Comparison of ENCODE assay signal across 9 mouse cellular contexts in genomic region chr11:121649900-121650299, GRCm38 (mm10). TPM values are rescaled to one million over a fixed set of nuclear protein-coding genes. Genes with fewer than 3 reads are reported as not detected.
A peak's percentile ranks its signal among the peaks of the same experiment; 100 is the strongest.
DNase-seq lines count a peak whose midpoint lies in the region; ATAC-seq and TF ChIP-seq lines count a peak whose summit lies in the region.
"Had no signal": no experiment of that assay in that cellular context is flagged by ENCODE, and none has a peak within 500 bp of the region (broad histone marks: within the 10 kb centered on the region; RNA-seq: fewer than 3 reads in every experiment).

No protein-coding gene starts in this region.

- no peaks in the 10 kb centered on the region for H3K27me3 ChIP-seq in kidney, embryonic 16.5 days (ENCODE audit: insufficient read depth, low read length)
- H3K27me3 ChIP-seq: embryonic facial prominence, embryonic 15.5 days had no signal

- peak; percentile 59 for TF ChIP-seq CTCF in layer of hippocampus, adult 2 months (conservative IDR thresholded peaks at IDR 0.05)

- peaks cover 9% of the 10 kb centered on the region; the same call in 1 of the 2 replicates for H3K36me3 ChIP-seq in kidney, embryonic 16.5 days (ENCODE audit: insufficient read depth, low read length)

- no peak overlapping the region for H3K27ac ChIP-seq in kidney, embryonic 16.5 days (ENCODE audit: low read length)
- peak overlapping the region; percentile 33; the same call in 1 of the 2 replicates for H3K27ac ChIP-seq in layer of hippocampus, adult 2 months
- H3K27ac ChIP-seq: embryonic facial prominence, embryonic 15.5 days had no signal

- H3K4me3 ChIP-seq in kidney, embryonic 16.5 days (ENCODE audit: low read length) = no peak overlapping the region
- H3K4me3 ChIP-seq in layer of hippocampus, adult 2 months = no peak overlapping the region
- H3K4me3 ChIP-seq: embryonic facial prominence, embryonic 15.5 days had no signal

- WGBS in kidney, embryonic 16.5 days = 67% methylated on average over 10 of the region's 10 CpGs

- H3K4me1 ChIP-seq in kidney, embryonic 16.5 days (ENCODE audit: insufficient read depth, low read length) = no peaks in the 10 kb centered on the region

- DNase-seq in kidney, postnatal 10 days = peak; percentile 63
- peak; percentile 17 to 29 for DNase-seq in adrenal gland, adult 18-20 months (ENCODE audit: low spot score in 2 of 2)
- DNase-seq in gastrocnemius, adult 18-20 months (ENCODE audit: low spot score) = peak; percentile 70
- DNase-seq in layer of hippocampus, adult 2 months (ENCODE audit: low spot score in 2 of 2) = peak; percentile 28 to 52
- DNase-seq in testis, postnatal 10 days (ENCODE audit: low spot score) = peak; percentile 68
- DNase-seq in frontal cortex, postnatal 14 days (ENCODE audit: low spot score in 2 of 2) = no peak
- DNase-seq in thymus, postnatal 14 days = no peak

- ATAC-seq in kidney, embryonic 16.5 days (ENCODE audit: low FRiP score, low TSS enrichment) = no peak

- H3K4me2 ChIP-seq in kidney, embryonic 16.5 days (replicated peaks; ENCODE audit: low read depth, low read length) = no peak overlapping the region
- H3K4me2 ChIP-seq: embryonic facial prominence, embryonic 15.5 days had no signal

- H3K9me3 ChIP-seq in kidney, embryonic 16.5 days (ENCODE audit: low read length) = no peaks in the 10 kb centered on the region
- H3K9me3 ChIP-seq: embryonic facial prominence, embryonic 15.5 days had no signal

- H3K9ac ChIP-seq in kidney, embryonic 16.5 days (replicated peaks; ENCODE audit: low read length) = no peak overlapping the region
- H3K9ac ChIP-seq: embryonic facial prominence, embryonic 15.5 days had no signal

RNA-seq across cellular contexts. Expression of gene B3gntl1, which starts 23.1 kb away (rescaled TPM):
- polyA plus RNA-seq in kidney, embryonic 16.5 days (2015; fragmentation: Nextera tagmentation; extraction: Ambion mirVana) = 8.7 and 8.8 TPM in 2 replicates
- 1 to 10 TPM; 4.9 to 7.1 TPM for total RNA-seq in adrenal gland, adult 18-20 months (2021)
- total RNA-seq in gastrocnemius, adult 18-20 months (2021) = 1 to 10 TPM; 2.3 to 2.9 TPM
- total RNA-seq in layer of hippocampus, adult 2 months (2021) = 1 to 10 TPM; 7.1 to 8.1 TPM

RNA-seq across cellular contexts. Expression of gene Metrnl, which starts 51.4 kb away (rescaled TPM):
- polyA plus RNA-seq in kidney, embryonic 16.5 days (2015; fragmentation: Nextera tagmentation; extraction: Ambion mirVana) = 29.5 and 31.3 TPM in 2 replicates
- total RNA-seq in adrenal gland, adult 18-20 months (2021) = 10 to 100 TPM; 13.4 to 48.5 TPM
- total RNA-seq in gastrocnemius, adult 18-20 months (2021) = 1 to 10 TPM; 4.2 to 9.1 TPM
- total RNA-seq in layer of hippocampus, adult 2 months (2021) = 10 to 100 TPM; 10.3 to 10.7 TPM

Comparison
In these comparisons a context has a peak if more than half of its experiments do, and no peak if none do; other contexts are left out.
1. DNase-seq: peak in kidney, postnatal 10 days (single experiment), adrenal gland, adult 18-20 months (2 of 2), gastrocnemius, adult 18-20 months (single experiment), layer of hippocampus, adult 2 months (2 of 2) and testis, postnatal 10 days (single experiment); none in frontal cortex, postnatal 14 days (0 of 2) and thymus, postnatal 14 days (single experiment).